Mouse (Mus musculus) erythroblast, adult 5-6 weeks (primary cell): Measurements from ENCODE around the gene Ankrd45. TPM values are rescaled to one million over a fixed set of nuclear protein-coding genes. Genes with fewer than 3 reads are reported as not detected.
"Not testable (repeated sequence)": the region's sequence is repeated elsewhere in the genome, so short reads cannot be mapped to it uniquely, and the experiment has no call there.

Experiments
- ATAC-seq: replicated peaks from 2 replicates; pipeline ENCODE4 v1.8.0; 2016; ENCODE audit warnings: moderate number of reproducible peaks, mild to moderate bottlenecking, moderate TSS enrichment, inconsistent platforms; ENCODE audit not compliant: poor library complexity, low FRiP score, severe bottlenecking
- total RNA-seq, 2 experiments: library from RNA; stranded (forward) in 1 of 2; stranded (reverse) in 1 of 2; fragments of 150-400 nt in 1 of 2; fragments of 200-764, 138-1000 nt in 1 of 2; gene quantifications; 2 replicates each; pipeline versions ENCODE4 v1.2.3 to v1.2.4; 2015 to 2017; ENCODE audit warnings: low replicate concordance in 2 of 2

Gene Ankrd45
- total RNA-seq, 2 experiments from 2014 or later = not detected

DNA sequence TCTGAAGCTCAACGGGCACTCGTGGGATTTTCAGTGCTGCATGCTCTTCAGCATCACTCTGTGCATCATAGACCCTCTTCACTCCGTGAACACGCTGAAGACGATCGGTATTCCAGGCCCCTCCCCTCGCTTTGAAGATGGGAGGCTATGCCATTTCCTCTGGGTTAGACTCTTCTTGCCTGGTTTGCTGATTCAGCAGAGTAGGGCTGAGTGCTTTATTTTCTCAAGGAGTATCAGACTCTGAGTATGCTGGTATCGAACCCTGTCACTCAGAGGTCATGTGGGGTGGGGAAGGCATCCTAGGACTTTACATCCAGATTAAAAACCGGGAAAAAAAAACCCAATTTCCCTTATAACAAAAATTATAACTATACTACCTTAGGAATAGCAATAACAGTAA is 39.9 kb downstream of the Ankrd45 start:
- no peak for ATAC-seq

DNA sequence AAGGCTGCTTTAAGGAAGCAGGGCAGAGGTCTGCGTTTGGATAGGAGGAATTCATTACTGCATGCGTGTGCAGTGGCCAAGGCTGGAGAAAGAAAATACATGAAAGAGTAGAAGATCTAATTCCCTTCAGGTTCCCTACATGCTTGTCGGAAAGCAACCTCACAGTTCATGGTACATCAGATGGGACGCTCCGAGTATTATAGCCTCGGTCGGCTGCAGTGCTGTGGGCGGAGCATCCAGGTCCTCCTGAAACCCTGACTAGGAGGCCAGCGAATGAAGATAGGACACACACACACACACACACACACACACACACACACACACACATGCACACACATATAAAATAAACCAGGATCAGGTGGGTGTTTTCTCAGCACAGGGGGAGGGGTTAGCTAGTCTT is 41.2 kb downstream of the Ankrd45 start:
- no peak for ATAC-seq

DNA sequence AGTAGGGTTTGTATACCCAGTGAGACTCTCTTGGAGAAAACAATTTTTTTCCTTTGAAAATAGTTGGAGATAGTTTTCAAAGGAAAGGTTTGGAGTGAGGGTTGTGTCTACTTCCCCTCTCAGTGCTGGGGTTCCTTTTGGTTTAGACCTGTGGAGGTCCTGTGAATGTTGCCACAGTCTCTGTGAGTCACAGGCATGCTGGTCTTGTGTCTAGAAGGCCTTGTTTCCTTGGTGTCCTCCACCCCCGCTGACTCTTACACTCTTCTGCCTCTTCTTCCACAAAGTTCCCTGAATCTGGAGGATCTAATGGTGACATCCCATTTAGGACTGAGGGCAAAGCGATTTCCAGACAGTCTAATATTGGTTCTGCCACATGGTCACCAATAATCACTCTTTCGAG is 42.9 kb downstream of the Ankrd45 start:
- no peak for ATAC-seq

DNA sequence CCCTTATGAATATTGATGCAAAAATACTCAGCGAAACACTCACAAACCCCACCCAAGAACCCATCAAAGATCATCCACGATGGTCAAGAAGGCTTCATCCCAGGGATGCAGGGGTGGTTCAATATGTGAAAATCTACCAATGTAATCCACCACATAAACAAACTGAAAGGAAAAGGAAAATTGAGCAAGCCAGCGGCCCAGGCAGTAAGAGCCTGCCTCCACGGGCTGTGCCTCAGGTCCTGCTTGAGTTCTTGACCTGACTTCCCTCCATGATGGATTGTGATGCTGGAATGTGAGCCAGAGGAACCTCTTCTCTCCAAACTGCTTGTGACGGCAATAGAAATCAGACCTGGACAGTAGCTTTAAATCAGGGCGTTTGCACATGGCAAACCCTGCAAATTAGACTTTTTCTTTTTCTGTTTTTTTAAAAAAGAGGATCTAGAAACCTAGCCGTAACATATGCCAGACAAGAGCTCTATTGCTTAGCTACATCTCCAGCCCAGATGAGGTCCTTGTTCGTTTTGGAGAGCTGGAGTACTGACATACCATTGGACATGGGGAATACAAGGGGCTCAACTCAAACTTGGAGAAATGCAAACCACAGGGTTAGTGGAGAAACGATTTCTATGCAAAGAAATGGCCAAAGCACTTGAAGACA is 47.9 kb downstream of the Ankrd45 start:
- ATAC-seq = no peak

DNA sequence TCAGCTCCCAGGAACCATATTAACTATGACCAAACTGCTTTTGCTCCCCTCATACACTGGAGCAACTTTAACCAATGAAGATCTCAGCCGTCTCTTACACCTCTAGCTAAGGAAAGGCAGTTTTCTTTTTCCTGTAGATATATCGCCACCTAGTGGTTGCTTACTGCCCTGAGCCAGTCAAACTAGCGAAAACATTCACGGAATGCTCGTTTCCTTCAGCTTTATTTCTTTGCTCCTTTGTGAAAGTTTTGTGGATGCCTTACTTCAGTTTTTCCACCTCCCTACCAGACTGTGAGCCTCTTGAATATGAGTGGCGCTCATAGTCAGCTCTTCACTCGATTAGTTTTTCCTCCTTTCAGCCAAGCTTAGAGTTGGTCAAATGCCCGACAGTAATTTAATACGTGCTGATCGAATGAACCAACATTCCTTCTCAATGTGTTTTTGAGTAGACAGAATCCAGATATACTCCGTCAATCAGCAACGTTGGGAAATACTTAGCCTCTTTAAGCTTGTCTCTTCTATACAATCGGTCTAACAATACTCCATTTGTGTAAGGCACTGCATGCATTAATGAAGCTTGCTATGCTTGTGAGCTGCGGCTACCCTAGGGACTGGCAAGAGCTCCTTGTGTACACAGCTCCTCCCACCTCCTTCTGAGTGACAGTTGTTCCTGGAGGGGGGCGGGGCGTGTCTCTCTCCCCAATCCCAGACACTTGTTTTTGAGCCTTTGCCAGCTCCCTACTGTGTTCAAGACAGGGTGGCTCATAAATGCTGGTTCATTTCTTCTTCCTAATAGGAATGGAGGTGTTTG is 53.3 kb downstream of the Ankrd45 start:
- ATAC-seq = peak; percentile 93

DNA sequence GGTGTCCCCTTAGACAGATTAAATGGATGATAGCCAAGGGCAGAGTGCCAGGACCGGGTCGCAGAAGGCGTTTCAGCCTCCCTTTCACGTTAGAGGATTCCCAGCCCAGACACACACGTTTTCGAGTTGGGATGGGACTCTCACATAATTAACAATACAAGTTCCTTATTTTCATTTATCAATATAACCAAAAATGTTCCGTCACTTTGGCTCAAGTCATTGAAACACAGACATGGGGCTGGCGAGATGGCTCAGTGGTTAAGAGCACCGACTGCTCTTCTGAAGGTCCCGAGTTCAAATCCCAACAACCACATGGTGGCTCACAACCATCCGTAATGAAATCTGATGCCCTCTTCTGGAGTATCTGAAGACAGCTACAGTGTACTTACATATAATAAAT is 53.9 kb downstream of the Ankrd45 start:
- not testable (repeated sequence) for ATAC-seq

DNA sequence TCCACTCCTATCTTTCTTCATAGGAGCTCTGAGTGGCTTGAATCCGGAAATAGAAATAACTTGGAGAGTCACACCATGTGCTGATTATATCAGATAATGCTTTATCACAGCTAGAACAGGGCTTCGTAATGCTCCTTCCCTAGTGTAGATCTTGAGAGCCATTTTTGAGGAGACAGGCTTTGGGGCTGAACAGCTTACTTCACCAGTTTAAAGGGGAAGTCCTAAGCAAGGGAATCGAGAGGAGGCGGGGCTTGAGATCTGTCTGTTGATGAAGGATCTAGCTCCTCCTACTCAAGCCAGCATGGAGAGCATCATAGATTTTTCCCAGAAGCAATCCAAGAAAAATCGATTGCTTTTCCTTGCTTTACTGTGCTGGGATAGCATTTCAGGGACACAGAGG is 57.4 kb downstream of the Ankrd45 start:
- ATAC-seq = no peak

DNA sequence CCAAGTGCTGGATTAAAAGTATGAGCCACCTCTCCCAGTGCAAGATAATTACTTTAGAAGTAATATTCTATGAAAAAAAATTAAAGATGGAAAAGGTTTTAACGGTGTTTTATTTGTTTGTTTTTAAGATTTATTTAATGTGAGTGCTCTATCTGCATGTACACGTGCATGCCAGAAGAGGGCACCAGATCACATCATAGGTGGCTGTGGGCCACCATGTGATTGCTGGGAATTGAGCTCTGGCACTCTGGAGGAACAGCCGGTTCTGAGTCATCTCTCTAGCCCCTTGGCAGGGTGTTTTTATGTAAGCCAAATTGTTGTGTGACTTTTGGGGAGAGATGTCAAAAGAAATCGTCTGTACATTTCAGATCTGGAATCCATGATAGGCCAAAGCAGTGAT is 72.0 kb downstream of the Ankrd45 start:
- 0 out of 2 replicates have a peak, but pooled peaks have one; percentile 62 for ATAC-seq

DNA sequence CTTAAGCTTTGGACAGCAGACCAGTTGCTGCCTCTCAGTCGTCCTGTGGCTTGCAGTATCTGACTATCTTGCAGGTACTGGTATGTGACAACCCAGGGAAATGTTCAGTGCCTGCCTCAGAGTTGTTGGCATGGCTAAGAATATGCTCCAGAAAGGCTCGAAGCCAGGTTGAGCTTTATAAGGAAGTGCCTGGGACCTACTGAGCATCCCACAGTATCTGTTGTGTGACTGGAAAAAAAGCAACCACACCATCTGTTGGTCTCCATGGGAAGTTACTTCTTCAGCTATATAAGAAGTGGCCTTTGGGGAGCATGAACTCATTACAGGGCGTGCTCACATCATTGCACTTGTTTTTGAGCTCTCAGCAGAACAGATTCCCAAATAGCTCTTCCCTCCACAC is 77.3 kb downstream of the Ankrd45 start:
- ATAC-seq = no peak

Other genes with a start within 250 kb of the Ankrd45 start
- gene Rc3h1, start 236.3 kb upstream of the Ankrd45 start, total RNA-seq (2015; ENCODE audit: low replicate concordance) = 43.9 and 45.3 TPM in 2 replicates
- gene Rc3h1, start 236.3 kb upstream of the Ankrd45 start, total RNA-seq (2017; ENCODE audit: low replicate concordance) = 54.4 and 55.5 TPM in 2 replicates
- 1.5 TPM in 1 of 2 replicates, not detected in the other for gene Serpinc1, start 164.1 kb upstream of the Ankrd45 start, total RNA-seq (2015; ENCODE audit: low replicate concordance)
- gene Serpinc1, start 164.1 kb upstream of the Ankrd45 start, total RNA-seq (2017; ENCODE audit: low replicate concordance) = 0.34 and 0.42 TPM in 2 replicates
- 1.3 and 2.9 TPM in 2 replicates for gene Zbtb37, start 107.8 kb upstream of the Ankrd45 start, total RNA-seq (2015; ENCODE audit: low replicate concordance)
- 1.7 and 2.6 TPM in 2 replicates for gene Zbtb37, start 107.8 kb upstream of the Ankrd45 start, total RNA-seq (2017; ENCODE audit: low replicate concordance)
- 6.7 and 13.6 TPM in 2 replicates for gene Dars2, start 72.0 kb upstream of the Ankrd45 start, total RNA-seq (2015; ENCODE audit: low replicate concordance)
- 5.8 and 10.3 TPM in 2 replicates for gene Dars2, start 72.0 kb upstream of the Ankrd45 start, total RNA-seq (2017; ENCODE audit: low replicate concordance)
- gene Cenpl, start 72.0 kb upstream of the Ankrd45 start, total RNA-seq (2015; ENCODE audit: low replicate concordance) = 13.3 and 32.4 TPM in 2 replicates
- gene Cenpl, start 72.0 kb upstream of the Ankrd45 start, total RNA-seq (2017; ENCODE audit: low replicate concordance) = 8.8 and 12.1 TPM in 2 replicates
- gene Klhl20, start 11.2 kb upstream of the Ankrd45 start, total RNA-seq (2015; ENCODE audit: low replicate concordance) = 8.1 and 14.6 TPM in 2 replicates
- gene Klhl20, start 11.2 kb upstream of the Ankrd45 start, total RNA-seq (2017; ENCODE audit: low replicate concordance) = 4.2 and 5.2 TPM in 2 replicates
- not detected in 2 replicates for gene Tex50, start 16.6 kb downstream of the Ankrd45 start, total RNA-seq (2015; ENCODE audit: low replicate concordance)
- gene Tex50, start 16.6 kb downstream of the Ankrd45 start, total RNA-seq (2017; ENCODE audit: low replicate concordance) = not detected in 2 replicates
- 41.2 and 61.1 TPM in 2 replicates for gene Prdx6, start 108.5 kb downstream of the Ankrd45 start, total RNA-seq (2015; ENCODE audit: low replicate concordance)
- gene Prdx6, start 108.5 kb downstream of the Ankrd45 start, total RNA-seq (2017; ENCODE audit: low replicate concordance) = 40.3 and 63.1 TPM in 2 replicates